Mouse (Mus musculus) CH12.LX (cell line): ENCODE measurements around the gene Rcc1l. TPM values are rescaled to one million over a fixed set of nuclear protein-coding genes. Genes with fewer than 3 reads are reported as not detected.
A peak's percentile ranks its signal among the peaks of the same experiment; 100 is the strongest.

Source experiments
- DNase-seq: peaks from one replicate; pipeline ENCODE4 v3.0.0-alpha.2; 2013; ENCODE audit errors: extremely low read depth
- H3K27ac ChIP-seq: 2 replicates; pipeline ENCODE4 v1.5.1; 2012; ENCODE audit warnings: low read depth, mild to moderate bottlenecking, control low read depth, moderate library complexity; ENCODE audit not compliant: insufficient read depth
- H3K27me3 ChIP-seq: replicated peaks from 2 replicates; pipeline ENCODE3; 2012; ENCODE audit warnings: inconsistent platforms
- H3K36me3 ChIP-seq, 2 experiments: replicated peaks in 1 of 2; 2 replicates each; pipeline versions ENCODE3 to v1.6.1; 2012; ENCODE audit warnings: inconsistent platforms in 1 of 2, low read length in 1 of 2, mild to moderate bottlenecking in 1 of 2, mixed read lengths in 1 of 2, moderate library complexity in 1 of 2; ENCODE audit not compliant: control insufficient read depth in 1 of 2, insufficient read depth in 1 of 2
- H3K4me1 ChIP-seq, 2 experiments: 2 replicates each; pipeline ENCODE4 v1.6.1; 2012; ENCODE audit warnings: inconsistent platforms in 1 of 2, moderate library complexity in 1 of 2; ENCODE audit not compliant: insufficient read depth in 2 of 2, control insufficient read depth in 1 of 2
- H3K4me2 ChIP-seq: 2 replicates; pipeline ENCODE4 v1.6.1; 2012; ENCODE audit warnings: low read depth, mild to moderate bottlenecking, control low read depth; ENCODE audit not compliant: poor library complexity, insufficient read depth, severe bottlenecking
- H3K4me3 ChIP-seq, 3 experiments: fragments of 150-350 bp in 1 of 3; sonication (generic) in 1 of 3; replicated peaks in 1 of 3; 2 replicates each; pipeline versions ENCODE3 to v1.5.1; 2011 to 2012; ENCODE audit warnings: low read depth in 2 of 3, low read length in 2 of 3, mild to moderate bottlenecking in 2 of 3, moderate library complexity in 2 of 3, control low read depth in 1 of 3, improper control_type of control experiment in 1 of 3, inconsistent platforms in 1 of 3, mixed read lengths in 1 of 3; ENCODE audit not compliant: poor library complexity in 1 of 3
- H3K79me2 ChIP-seq: replicated peaks from 2 replicates; pipeline ENCODE4 v1.6.1; 2012; ENCODE audit warnings: mild to moderate bottlenecking, moderate library complexity; ENCODE audit not compliant: control insufficient read depth, poor library complexity, insufficient read depth, severe bottlenecking; ENCODE audit errors: extremely low read depth
- H3K9ac ChIP-seq: 2 replicates; pipeline ENCODE4 v1.6.1; 2012; ENCODE audit warnings: low read depth, mild to moderate bottlenecking, control low read depth, moderate library complexity; ENCODE audit not compliant: insufficient read depth
- H3K9me3 ChIP-seq: replicated peaks from 2 replicates; pipeline ENCODE3; 2012; ENCODE audit warnings: low read length, inconsistent platforms, mixed read lengths
- CHD1 ChIP-seq: IDR thresholded peaks from 2 replicates; pipeline ENCODE4 v1.6.1; 2012; ENCODE audit warnings: low read depth, low read length, improper control_type of control experiment, inconsistent platforms
- CTCF ChIP-seq, 2 experiments: IDR thresholded peaks in 1 of 2; conservative IDR thresholded peaks in 1 of 2; 2 replicates each; pipeline ENCODE4 v1.5.1; 2011 to 2012; ENCODE audit warnings: low read depth in 2 of 2, low read length in 2 of 2, improper control_type of control experiment in 1 of 2, inconsistent platforms in 1 of 2, mild to moderate bottlenecking in 1 of 2, moderate library complexity in 1 of 2
- EP300 ChIP-seq: IDR thresholded peaks from 2 replicates; pipeline ENCODE4 v1.6.1; 2011; ENCODE audit warnings: low read length, improper control_type of control experiment
- ETS1 ChIP-seq: conservative IDR thresholded peaks from 2 replicates; pipeline ENCODE4 v1.6.1; 2012; ENCODE audit warnings: low read depth, mild to moderate bottlenecking, inconsistent platforms, low read length, improper control_type of control experiment, moderate library complexity
- JUN ChIP-seq: IDR thresholded peaks from 2 replicates; pipeline ENCODE4 v1.6.1; 2011; ENCODE audit warnings: low read depth, mild to moderate bottlenecking, low read length, improper control_type of control experiment, moderate library complexity; ENCODE audit not compliant: insufficient read depth
- JUND ChIP-seq: conservative IDR thresholded peaks from 2 replicates; pipeline ENCODE4 v1.6.1; 2011; ENCODE audit warnings: low read depth, low read length, improper control_type of control experiment
- MAFK ChIP-seq: IDR thresholded peaks from 2 replicates; pipeline ENCODE4 v1.6.1; 2011; ENCODE audit warnings: low read length, improper control_type of control experiment; ENCODE audit not compliant: insufficient replicate concordance
- MAX ChIP-seq: IDR thresholded peaks from 2 replicates; pipeline ENCODE4 v1.6.1; 2011; ENCODE audit warnings: low read length, improper control_type of control experiment
- NRF1 ChIP-seq: IDR thresholded peaks from 2 replicates; pipeline ENCODE4 v1.6.1; 2014; ENCODE audit warnings: low read depth, mild to moderate bottlenecking, inconsistent platforms, low read length, improper control_type of control experiment, moderate library complexity
- POLR2AphosphoS2 ChIP-seq: IDR thresholded peaks from 2 replicates; pipeline ENCODE4 v1.6.1; 2011; ENCODE audit warnings: low read depth, low read length, improper control_type of control experiment
- SIN3A ChIP-seq: IDR thresholded peaks from 2 replicates; pipeline ENCODE4 v1.6.1; 2012; ENCODE audit warnings: low read length, improper control_type of control experiment, inconsistent platforms
- TBP ChIP-seq: conservative IDR thresholded peaks from 2 replicates; pipeline ENCODE4 v1.6.1; 2011; ENCODE audit warnings: low read depth, low read length, improper control_type of control experiment
- TCF12 ChIP-seq: IDR thresholded peaks from 2 replicates; pipeline ENCODE4 v1.6.1; 2014; ENCODE audit warnings: low read depth, mild to moderate bottlenecking, inconsistent platforms, low read length, improper control_type of control experiment
- ZMIZ1 ChIP-seq: IDR thresholded peaks from 2 replicates; pipeline ENCODE4 v1.6.1; 2012; ENCODE audit warnings: low read depth, mild to moderate bottlenecking, inconsistent platforms, low read length, improper control_type of control experiment
- ZNF384 ChIP-seq: IDR thresholded peaks from 2 replicates; pipeline ENCODE4 v1.6.1; 2012; ENCODE audit warnings: low read depth, low read length, improper control_type of control experiment, inconsistent platforms
- dilution Hi-C: fragments of 300-500 bp; cut with MboI; formaldehyde crosslinking; loops from 2 replicates; pipeline ENCODE4 v1.14.3; 2020; ENCODE audit warnings: low sequenced_read_pairs; ENCODE audit not compliant: extremely low pct_unique_long_range_greater_than_20kb, extremely low pct_ligation_motif_present
- in situ Hi-C: fragments of 300-500 bp; cut with MboI; formaldehyde crosslinking; loops from 3 replicates; pipeline ENCODE4 v1.14.3; 2019; ENCODE audit warnings: low sequenced_read_pairs, low pct_ligation_motif_present, low pct_unique_long_range_greater_than_20kb, mixed read lengths
- polyA plus RNA-seq: library from polyadenylated mRNA; unstranded; fragments of >175 nt; gene quantifications from 2 replicates; pipeline ENCODE4 v1.2.1, GENCODE M21; 2012; ENCODE audit warnings: low read depth; ENCODE audit not compliant: insufficient read length
- total RNA-seq, 2 experiments: library from RNA; depleted of rRNA; stranded (reverse); fragments of 300-350 nt in 1 of 2; fragments of >200 nt in 1 of 2; gene quantifications; 2 replicates each; pipeline ENCODE4 v1.2.3; 2012 to 2014

The Rcc1l gene
- total and polyA plus RNA-seq, 3 experiments, result 24.6 to 42.7 (median 31.0) TPM

DNA sequence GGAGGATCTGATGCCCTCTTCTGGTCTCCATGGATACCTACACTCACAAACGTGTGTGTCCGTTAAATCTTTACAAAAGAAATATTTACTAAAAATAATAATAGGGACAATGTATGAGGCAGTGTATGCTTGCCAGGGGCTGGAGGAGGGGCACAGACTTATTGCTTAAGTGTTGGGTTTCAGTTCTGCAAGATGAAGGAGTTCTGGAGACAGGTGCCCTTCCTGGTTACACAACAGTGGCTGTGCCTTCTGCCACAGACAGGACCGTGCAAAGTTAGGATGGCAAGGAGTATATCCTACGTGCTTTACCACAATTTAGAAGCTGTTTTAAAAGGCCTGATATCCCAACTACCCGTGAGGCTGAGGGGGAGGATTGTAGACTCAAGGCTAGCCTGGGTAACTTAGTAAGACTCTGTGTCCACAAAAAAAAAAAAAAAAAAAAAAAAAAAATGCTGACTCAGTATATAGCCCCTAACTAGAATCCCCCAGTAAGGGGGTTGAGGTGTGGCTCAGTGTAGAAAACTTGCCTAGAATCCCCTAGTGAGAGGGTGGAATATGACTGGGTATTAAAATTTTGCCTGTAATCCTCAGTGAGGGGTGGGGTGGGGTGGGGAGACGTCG, 60.8 kb downstream of the Rcc1l start:
- Histone ChIP-seq H3K27ac (no peak overlapping the region), H3K9me3 (peaks cover 8% of the 10 kb centered on the region), H3K4me1 (peaks cover 0 to 35% of the 10 kb centered on the region in 2 experiments; a peak in 2 of 4 replicates), H3K79me2 (no peaks in the 10 kb centered on the region), H3K36me3 (peaks cover 0 to 22% of the 10 kb centered on the region in 2 experiments), H3K4me3 (no peak overlapping the region), H3K27me3 (no peaks in the 10 kb centered on the region), H3K4me2 (no peak overlapping the region), H3K9ac (no peak overlapping the region)
- TF ChIP-seq ZMIZ1, result no peak
- TF ChIP-seq CTCF (conservative IDR thresholded peaks at IDR 0.05 in 1 of 2, IDR thresholded peaks at IDR 0.05 in 1 of 2; ENCODE audit: low read depth in 2 of 2, low read length in 2 of 2), result peak in 1 of 2 experiments; percentile 13; a peak in 1 of 4 replicates
- no peak for TF ChIP-seq TCF12
- TF ChIP-seq MAFK, result peak; percentile 94
- no peak for TF ChIP-seq TBP
- peak; percentile 7; the same call in 1 of the 2 replicates for TF ChIP-seq EP300
- TF ChIP-seq ZNF384, result peak; percentile 65
- in situ Hi-C loops (no loop called here), dilution Hi-C loops (no loop called here)
- DNase-seq, result no peak

DNA sequence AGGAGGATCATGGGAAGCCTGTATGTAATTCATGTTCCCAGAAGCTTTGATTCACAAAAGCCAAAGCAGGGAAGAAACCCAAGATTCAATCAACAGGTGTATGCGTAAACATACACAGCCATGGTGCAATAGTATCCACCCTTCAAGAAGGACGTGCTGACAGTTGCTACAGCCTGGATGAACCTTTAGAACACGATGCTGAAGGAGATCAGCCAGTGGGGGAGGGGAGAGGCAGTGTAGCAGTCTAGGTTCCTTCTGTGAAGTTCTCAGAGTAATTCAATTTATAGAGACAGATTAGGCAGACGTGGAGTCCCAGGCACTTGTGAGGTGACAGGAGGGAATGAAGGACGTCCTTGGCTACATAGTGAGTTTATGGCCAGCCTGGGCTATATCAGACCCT, 61.6 kb downstream of the Rcc1l start:
- in situ Hi-C loops, result no loop called here
- H3K27ac ChIP-seq, result no peak overlapping the region

DNA sequence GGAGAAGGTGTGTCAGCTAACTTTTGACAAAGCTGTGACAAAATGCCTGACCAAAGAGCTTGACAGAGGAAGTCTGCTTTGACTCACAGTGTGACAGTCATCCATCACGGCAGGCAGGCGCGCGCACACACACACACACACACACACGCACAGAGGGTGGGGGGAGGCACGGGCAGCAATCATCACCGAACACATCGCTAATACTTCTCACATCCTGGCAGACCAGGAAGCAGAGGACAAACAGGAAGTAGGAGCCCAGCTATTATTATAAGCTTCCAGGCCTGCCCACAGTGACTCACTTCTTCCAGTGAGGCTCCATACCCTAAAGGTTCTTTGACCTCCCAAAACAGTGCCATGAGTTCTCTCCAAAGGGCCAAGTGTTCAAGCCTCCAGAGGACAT, 70.7 kb downstream of the Rcc1l start:
- no peak overlapping the region for H3K4me3 ChIP-seq
- TF ChIP-seq NRF1, result no peak
- no peak for TF ChIP-seq TCF12
- peak; percentile 14; the same call in 1 of the 2 replicates for TF ChIP-seq JUN
- TF ChIP-seq ZNF384, result no peak
- no peak for TF ChIP-seq TBP
- peak; percentile 39; the same call in 1 of the 2 replicates for TF ChIP-seq JUND
- TF ChIP-seq SIN3A, result no peak
- no peak overlapping the region for H3K9ac ChIP-seq
- no peaks in the 10 kb centered on the region for H3K79me2 ChIP-seq
- peaks cover 15 to 33% of the 10 kb centered on the region in 2 experiments for H3K4me1 ChIP-seq
- peaks cover 0 to 15% of the 10 kb centered on the region in 2 experiments for H3K36me3 ChIP-seq
- no peak for DNase-seq
- dilution Hi-C loops, result no loop called here
- H3K27me3 ChIP-seq, result no peaks in the 10 kb centered on the region
- peaks cover 6% of the 10 kb centered on the region for H3K9me3 ChIP-seq
- no peak overlapping the region for H3K27ac ChIP-seq
- no peak overlapping the region for H3K4me2 ChIP-seq
- in situ Hi-C loops, result no loop called here

More for the DNA sequence above, 61.6 kb downstream of the Rcc1l start:
- Histone ChIP-seq H3K9me3 (peaks cover 8% of the 10 kb centered on the region), H3K9ac (no peak overlapping the region), H3K4me1 (peaks cover 0 to 29% of the 10 kb centered on the region in 2 experiments; a peak in 2 of 4 replicates), H3K4me2 (no peak overlapping the region), H3K36me3 (peaks cover 0 to 27% of the 10 kb centered on the region in 2 experiments), H3K27me3 (no peaks in the 10 kb centered on the region), H3K79me2 (no peaks in the 10 kb centered on the region), H3K4me3 (no peak overlapping the region)
- DNase-seq, result no peak
- dilution Hi-C loops, result no loop called here
- no peak for TF ChIP-seq MAX
- TF ChIP-seq EP300, result no peak
- no peak for TF ChIP-seq ETS1
- TF ChIP-seq POLR2AphosphoS2, result no peak
- TF ChIP-seq TCF12, result no peak
- no peak for TF ChIP-seq CHD1
- TF ChIP-seq, all 38 proteins: peak for 0
